Mouse (Mus musculus): ENCODE measurements around the gene Cacna1c. TPM values are rescaled to one million over a fixed set of nuclear protein-coding genes. Genes with fewer than 3 reads are reported as not detected.

The Cacna1c gene
- polyA plus RNA-seq, 1 experiment from 2014 or later = 4.0 TPM

DNA sequence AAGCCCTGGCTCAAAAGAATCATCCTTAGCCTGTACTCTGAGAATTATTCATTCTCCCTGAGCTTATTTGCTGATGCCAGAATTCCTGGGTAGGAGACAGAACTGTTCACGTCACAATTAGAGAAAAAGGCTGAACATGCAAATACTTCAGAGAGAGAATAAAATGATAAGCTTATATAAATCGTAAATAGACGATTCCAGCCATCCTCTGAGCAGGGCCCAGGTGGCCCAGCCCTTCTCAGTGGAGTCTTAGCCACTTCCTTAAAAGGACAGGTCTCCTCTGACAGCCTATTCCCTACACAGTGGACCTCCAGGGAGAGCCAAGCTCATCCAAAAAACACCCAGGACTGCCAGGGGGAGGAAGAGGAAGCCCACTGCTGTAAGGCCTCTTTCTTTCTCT is 110.4 kb downstream of the Cacna1c start:
- no peak overlapping the region for H3K9ac ChIP-seq (ENCODE audit: low read depth, low read length)
- no peaks in the 10 kb centered on the region for H3K36me3 ChIP-seq (ENCODE audit: control insufficient read depth, insufficient read depth, low read length)
- H3K27me3 ChIP-seq (ENCODE audit: control insufficient read depth, insufficient read depth, low read length) = no peaks in the 10 kb centered on the region
- ATAC-seq (ENCODE audit: low FRiP score) (no peak), DNase-seq (ENCODE audit: low spot score) (no peak)
- H3K4me3 ChIP-seq (ENCODE audit: low read depth, low read length) = no peak overlapping the region
- no peak overlapping the region for H3K27ac ChIP-seq (ENCODE audit: low read depth, low read length)
- no peak overlapping the region for H3K4me2 ChIP-seq (replicated peaks; ENCODE audit: low read depth, low read length)
- no peaks in the 10 kb centered on the region for H3K9me3 ChIP-seq (ENCODE audit: control insufficient read depth, low read length)
- H3K4me1 ChIP-seq (replicated peaks; ENCODE audit: control insufficient read depth, insufficient read depth, low read length) = no peaks in the 10 kb centered on the region
- 70% methylated on average over 3 of the region's 3 CpGs for WGBS

DNA sequence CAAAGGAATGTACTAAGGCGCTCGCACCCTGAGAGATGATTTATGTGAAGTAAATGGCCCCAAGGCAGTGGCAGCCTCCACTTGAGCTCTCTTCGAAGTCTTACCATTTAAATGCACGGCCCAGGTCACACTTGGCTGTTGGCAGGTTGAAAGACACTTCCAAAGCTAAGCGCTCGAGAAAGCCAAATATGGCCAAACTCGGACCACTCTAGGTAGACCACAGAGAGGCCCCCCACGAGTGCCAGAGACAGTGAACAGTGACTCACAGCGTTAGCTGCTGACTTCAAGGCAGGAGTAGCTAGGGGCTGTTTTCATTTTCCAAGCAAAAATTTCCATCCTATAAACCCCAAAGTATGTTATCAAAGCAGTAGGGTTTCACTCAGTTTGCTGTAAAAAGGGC is 111.7 kb downstream of the Cacna1c start:
- ATAC-seq (ENCODE audit: low FRiP score) (no peak), DNase-seq (ENCODE audit: low spot score) (no peak)
- H3K27ac ChIP-seq (ENCODE audit: low read depth, low read length) = no peak overlapping the region
- H3K27me3 ChIP-seq (ENCODE audit: control insufficient read depth, insufficient read depth, low read length) = no peaks in the 10 kb centered on the region
- WGBS = 76% methylated on average over 9 of the region's 9 CpGs
- no peaks in the 10 kb centered on the region for H3K36me3 ChIP-seq (ENCODE audit: control insufficient read depth, insufficient read depth, low read length)
- H3K9me3 ChIP-seq (ENCODE audit: control insufficient read depth, low read length) = no peaks in the 10 kb centered on the region
- no peak overlapping the region for H3K4me2 ChIP-seq (replicated peaks; ENCODE audit: low read depth, low read length)
- no peak overlapping the region for H3K4me3 ChIP-seq (ENCODE audit: low read depth, low read length)
- H3K4me1 ChIP-seq (replicated peaks; ENCODE audit: control insufficient read depth, insufficient read depth, low read length) = no peaks in the 10 kb centered on the region
- H3K9ac ChIP-seq (ENCODE audit: low read depth, low read length) = no peak overlapping the region

DNA sequence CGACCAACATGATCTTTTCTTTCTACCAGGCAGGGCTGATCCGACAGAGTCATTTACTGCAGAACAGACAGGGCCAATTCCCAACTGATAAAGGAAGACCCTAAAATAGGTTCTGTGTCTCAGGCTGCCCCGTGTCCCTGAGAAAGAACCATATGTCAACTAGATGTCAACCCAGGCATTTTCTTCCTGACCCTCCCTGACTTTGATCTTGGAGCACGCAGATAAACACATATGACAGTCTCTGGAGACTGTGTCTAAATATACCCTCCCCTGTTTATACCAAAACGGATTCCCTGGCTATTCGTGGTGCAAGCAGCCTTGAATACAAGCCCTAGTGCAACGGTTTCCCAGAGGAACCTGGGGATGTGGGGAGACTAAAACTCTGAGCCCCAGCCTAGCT is 112.7 kb downstream of the Cacna1c start:
- DNase-seq (ENCODE audit: low spot score) (no peak), ATAC-seq (ENCODE audit: low FRiP score) (no peak)
- no peak overlapping the region for H3K27ac ChIP-seq (ENCODE audit: low read depth, low read length)
- no peaks in the 10 kb centered on the region for H3K9me3 ChIP-seq (ENCODE audit: control insufficient read depth, low read length)
- WGBS = 77% methylated on average over 7 of the region's 7 CpGs
- no peak overlapping the region for H3K4me3 ChIP-seq (ENCODE audit: low read depth, low read length)
- H3K4me2 ChIP-seq (replicated peaks; ENCODE audit: low read depth, low read length) = no peak overlapping the region
- H3K4me1 ChIP-seq (replicated peaks; ENCODE audit: control insufficient read depth, insufficient read depth, low read length) = no peaks in the 10 kb centered on the region
- H3K9ac ChIP-seq (ENCODE audit: low read depth, low read length) = no peak overlapping the region
- no peaks in the 10 kb centered on the region for H3K27me3 ChIP-seq (ENCODE audit: control insufficient read depth, insufficient read depth, low read length)
- no peaks in the 10 kb centered on the region for H3K36me3 ChIP-seq (ENCODE audit: control insufficient read depth, insufficient read depth, low read length)

DNA sequence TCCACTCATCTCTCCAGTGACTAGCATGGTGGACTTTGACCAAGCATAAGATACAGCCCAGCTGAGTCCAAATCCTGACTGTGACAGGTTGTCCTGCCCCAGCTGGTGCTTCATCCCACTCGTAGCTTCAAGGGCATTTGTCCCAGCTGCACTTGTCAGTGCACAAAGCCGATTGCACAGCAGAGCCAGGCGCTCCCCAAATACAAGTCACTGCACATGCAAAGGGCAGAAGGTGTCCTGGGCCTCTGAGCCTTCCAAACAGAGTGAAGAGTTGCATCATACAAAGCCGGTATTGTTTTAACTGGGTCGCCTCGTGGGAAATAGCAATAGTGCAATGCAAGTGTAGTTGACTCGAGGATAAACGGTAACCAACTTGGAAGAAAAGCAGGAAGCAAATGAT is 113.6 kb downstream of the Cacna1c start:
- ATAC-seq (ENCODE audit: low FRiP score) (no peak), DNase-seq (ENCODE audit: low spot score) (no peak)
- no peak overlapping the region for H3K4me3 ChIP-seq (ENCODE audit: low read depth, low read length)
- H3K27ac ChIP-seq (ENCODE audit: low read depth, low read length) = no peak overlapping the region
- H3K9ac ChIP-seq (ENCODE audit: low read depth, low read length) = no peak overlapping the region
- no peak overlapping the region for H3K4me2 ChIP-seq (replicated peaks; ENCODE audit: low read depth, low read length)
- H3K4me1 ChIP-seq (replicated peaks; ENCODE audit: control insufficient read depth, insufficient read depth, low read length) = no peaks in the 10 kb centered on the region
- H3K36me3 ChIP-seq (ENCODE audit: control insufficient read depth, insufficient read depth, low read length) = no peaks in the 10 kb centered on the region
- H3K27me3 ChIP-seq (ENCODE audit: control insufficient read depth, insufficient read depth, low read length) = no peaks in the 10 kb centered on the region
- H3K9me3 ChIP-seq (ENCODE audit: control insufficient read depth, low read length) = no peaks in the 10 kb centered on the region
- WGBS = 78% methylated on average over 8 of the region's 8 CpGs

DNA sequence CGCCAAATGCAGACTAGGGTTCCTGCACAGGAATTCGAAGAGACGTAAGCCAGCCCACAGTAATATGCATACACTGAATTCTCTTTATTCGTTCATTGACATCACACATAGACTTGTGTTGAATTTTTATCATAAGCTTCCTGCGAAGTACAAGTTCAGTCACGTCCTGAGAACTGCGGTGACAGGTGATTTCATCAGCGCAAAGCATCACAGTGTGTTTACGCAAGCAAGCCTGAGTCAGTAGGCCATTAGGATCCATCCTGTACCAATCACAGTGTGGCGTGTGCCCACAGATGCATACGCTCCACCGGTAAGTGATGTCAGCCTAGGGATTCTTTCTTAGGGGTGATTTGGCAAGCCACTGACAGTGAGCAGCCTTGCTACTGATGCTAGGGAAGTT is 114.6 kb downstream of the Cacna1c start:
- Histone ChIP-seq H3K27ac (ENCODE audit: low read depth, low read length) (no peak overlapping the region), H3K4me1 (replicated peaks; ENCODE audit: control insufficient read depth, insufficient read depth, low read length) (no peaks in the 10 kb centered on the region), H3K4me2 (replicated peaks; ENCODE audit: low read depth, low read length) (no peak overlapping the region), H3K4me3 (ENCODE audit: low read depth, low read length) (no peak overlapping the region), H3K9ac (ENCODE audit: low read depth, low read length) (no peak overlapping the region), H3K27me3 (ENCODE audit: control insufficient read depth, insufficient read depth, low read length) (no peaks in the 10 kb centered on the region), H3K36me3 (ENCODE audit: control insufficient read depth, insufficient read depth, low read length) (no peaks in the 10 kb centered on the region), H3K9me3 (ENCODE audit: control insufficient read depth, low read length) (no peaks in the 10 kb centered on the region)
- 95% methylated on average over 12 of the region's 12 CpGs for WGBS
- DNase-seq (ENCODE audit: low spot score) (no peak), ATAC-seq (ENCODE audit: low FRiP score) (no peak)

DNA sequence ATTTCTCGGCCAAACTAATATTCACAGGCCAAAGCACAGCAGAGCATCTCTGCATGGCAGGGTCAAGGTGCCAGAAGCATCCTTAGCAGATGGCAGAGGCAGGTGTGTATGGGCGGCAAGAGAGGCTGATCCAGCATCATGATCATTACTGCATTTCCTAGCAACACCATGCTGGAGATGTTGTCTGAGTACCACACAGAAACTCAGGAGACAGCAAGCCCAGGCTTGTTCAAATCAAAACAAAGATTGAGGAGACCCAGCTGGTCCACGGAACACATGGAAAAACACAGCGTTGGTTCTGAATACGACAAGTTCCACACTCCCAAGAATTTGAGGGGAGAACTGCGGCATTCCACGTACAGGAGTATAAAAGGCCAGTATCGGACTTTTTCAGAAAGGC is 116.6 kb downstream of the Cacna1c start:
- no peaks in the 10 kb centered on the region for H3K36me3 ChIP-seq (ENCODE audit: control insufficient read depth, insufficient read depth, low read length)
- no peaks in the 10 kb centered on the region for H3K27me3 ChIP-seq (ENCODE audit: control insufficient read depth, insufficient read depth, low read length)
- no peak overlapping the region for H3K4me2 ChIP-seq (replicated peaks; ENCODE audit: low read depth, low read length)
- DNase-seq (ENCODE audit: low spot score) = no peak
- no peak overlapping the region for H3K27ac ChIP-seq (ENCODE audit: low read depth, low read length)
- no peak overlapping the region for H3K4me3 ChIP-seq (ENCODE audit: low read depth, low read length)
- no peak for ATAC-seq (ENCODE audit: low FRiP score)
- no peaks in the 10 kb centered on the region for H3K4me1 ChIP-seq (replicated peaks; ENCODE audit: control insufficient read depth, insufficient read depth, low read length)
- WGBS = 86% methylated on average over 8 of the region's 8 CpGs
- no peaks in the 10 kb centered on the region for H3K9me3 ChIP-seq (ENCODE audit: control insufficient read depth, low read length)
- H3K9ac ChIP-seq (ENCODE audit: low read depth, low read length) = no peak overlapping the region

DNA sequence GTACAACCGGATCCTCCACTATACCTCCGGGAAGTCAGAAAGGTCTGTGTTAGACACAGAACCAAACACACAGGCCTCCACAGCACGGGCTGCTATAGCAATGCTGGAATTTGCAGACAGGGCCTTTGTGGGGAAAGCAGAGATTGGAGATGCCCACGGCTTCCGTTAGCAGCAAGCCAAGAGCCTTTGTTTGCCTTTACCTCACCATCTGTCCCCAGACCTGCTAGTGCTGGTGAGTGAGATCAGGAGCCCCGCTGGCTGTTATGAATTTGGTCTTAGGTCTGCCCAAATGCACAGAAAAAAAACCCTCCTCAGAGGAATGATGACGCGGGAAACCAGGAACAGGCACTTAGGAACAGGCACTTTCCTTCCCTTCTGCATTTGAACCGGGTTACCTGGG is 117.3 kb downstream of the Cacna1c start:
- Histone ChIP-seq H3K4me3 (ENCODE audit: low read depth, low read length) (no peak overlapping the region), H3K27ac (ENCODE audit: low read depth, low read length) (no peak overlapping the region)
- 78% methylated on average over 9 of the region's 9 CpGs for WGBS

DNA sequence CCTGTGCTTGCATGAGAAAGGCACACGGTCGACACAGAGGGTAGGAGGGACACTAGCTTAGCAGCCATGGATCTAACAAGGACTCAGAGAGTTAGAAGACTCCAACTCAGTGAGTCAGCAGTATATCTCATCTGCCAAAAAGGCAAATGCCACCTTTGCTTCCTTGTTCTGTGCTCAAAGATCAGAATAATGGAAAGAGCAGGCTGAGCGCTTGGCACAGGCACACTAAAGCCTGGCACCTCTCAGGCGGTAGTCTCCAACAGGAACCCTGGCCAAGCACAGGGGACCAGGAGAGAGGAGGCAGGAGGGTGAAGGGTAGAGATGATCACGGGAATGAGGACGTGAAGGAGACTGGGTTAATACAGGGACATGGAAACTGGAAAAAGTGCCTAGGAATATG is 119.0 kb downstream of the Cacna1c start:
- Histone ChIP-seq H3K9me3 (ENCODE audit: control insufficient read depth, low read length) (no peaks in the 10 kb centered on the region), H3K4me2 (replicated peaks; ENCODE audit: low read depth, low read length) (no peak overlapping the region), H3K27me3 (ENCODE audit: control insufficient read depth, insufficient read depth, low read length) (no peaks in the 10 kb centered on the region), H3K27ac (ENCODE audit: low read depth, low read length) (no peak overlapping the region), H3K4me3 (ENCODE audit: low read depth, low read length) (no peak overlapping the region), H3K36me3 (ENCODE audit: control insufficient read depth, insufficient read depth, low read length) (no peaks in the 10 kb centered on the region), H3K4me1 (replicated peaks; ENCODE audit: control insufficient read depth, insufficient read depth, low read length) (no peaks in the 10 kb centered on the region), H3K9ac (ENCODE audit: low read depth, low read length) (no peak overlapping the region)
- no peak for ATAC-seq (ENCODE audit: low FRiP score)
- WGBS = 92% methylated on average over 6 of the region's 6 CpGs
- no peak for DNase-seq (ENCODE audit: low spot score)

More for the DNA sequence above, 117.3 kb downstream of the Cacna1c start:
- H3K36me3 ChIP-seq (ENCODE audit: control insufficient read depth, insufficient read depth, low read length) = no peaks in the 10 kb centered on the region
- no peaks in the 10 kb centered on the region for H3K27me3 ChIP-seq (ENCODE audit: control insufficient read depth, insufficient read depth, low read length)
- no peak overlapping the region for H3K4me2 ChIP-seq (replicated peaks; ENCODE audit: low read depth, low read length)
- ATAC-seq (ENCODE audit: low FRiP score) = no peak
- no peaks in the 10 kb centered on the region for H3K4me1 ChIP-seq (replicated peaks; ENCODE audit: control insufficient read depth, insufficient read depth, low read length)
- no peak overlapping the region for H3K9ac ChIP-seq (ENCODE audit: low read depth, low read length)
- DNase-seq (ENCODE audit: low spot score) = no peak
- no peaks in the 10 kb centered on the region for H3K9me3 ChIP-seq (ENCODE audit: control insufficient read depth, low read length)

DNA sequence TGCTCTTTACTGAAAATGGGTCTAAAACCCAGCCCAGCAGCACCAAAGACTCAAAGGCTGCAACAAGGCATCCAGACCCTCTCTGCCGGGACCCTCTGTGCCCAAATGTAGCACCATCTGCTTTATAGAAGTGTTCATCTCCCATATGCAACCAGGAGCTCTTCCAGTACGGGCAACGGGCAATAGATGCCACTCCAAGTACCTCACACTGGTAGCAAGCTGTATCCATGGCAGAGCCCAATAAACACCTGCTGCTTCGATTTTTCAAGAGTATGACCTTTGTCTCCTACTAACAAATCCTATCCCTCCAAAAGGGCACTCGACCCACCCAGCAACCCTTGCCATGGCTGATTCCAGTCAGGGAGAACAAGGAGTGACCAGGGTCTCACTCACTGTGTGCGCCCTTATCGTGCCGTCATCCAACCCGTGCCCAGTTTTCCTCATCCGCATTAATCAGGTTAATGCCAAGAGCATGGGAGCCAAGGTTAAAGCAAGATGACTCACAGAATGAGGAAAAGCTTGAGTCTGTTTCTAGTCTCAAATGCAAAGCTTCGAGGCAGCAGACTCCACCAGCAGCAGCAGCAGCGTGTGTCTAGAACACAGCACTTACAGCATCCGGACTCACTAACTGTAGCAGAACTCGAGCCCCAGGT is 122.7 kb downstream of the Cacna1c start:
- ATAC-seq (ENCODE audit: low FRiP score) (no peak), DNase-seq (ENCODE audit: low spot score) (no peak)
- Histone ChIP-seq H3K9ac (ENCODE audit: low read depth, low read length) (no peak overlapping the region), H3K27ac (ENCODE audit: low read depth, low read length) (no peak overlapping the region), H3K36me3 (ENCODE audit: control insufficient read depth, insufficient read depth, low read length) (no peaks in the 10 kb centered on the region), H3K9me3 (ENCODE audit: control insufficient read depth, low read length) (no peaks in the 10 kb centered on the region), H3K4me3 (ENCODE audit: low read depth, low read length) (no peak overlapping the region), H3K4me2 (replicated peaks; ENCODE audit: low read depth, low read length) (no peak overlapping the region), H3K4me1 (replicated peaks; ENCODE audit: control insufficient read depth, insufficient read depth, low read length) (no peaks in the 10 kb centered on the region), H3K27me3 (ENCODE audit: control insufficient read depth, insufficient read depth, low read length) (no peaks in the 10 kb centered on the region)
- WGBS = 91% methylated on average over 14 of the region's 14 CpGs

Measured in hindbrain, embryonic 11.5 days (tissue).